Mouse (Mus musculus): ENCODE data around the gene Lyar. TPM values are rescaled to one million over a fixed set of nuclear protein-coding genes. Genes with fewer than 3 reads are reported as not detected.

The Lyar gene
- polyA plus RNA-seq, 1 experiment: 113 TPM

DNA sequence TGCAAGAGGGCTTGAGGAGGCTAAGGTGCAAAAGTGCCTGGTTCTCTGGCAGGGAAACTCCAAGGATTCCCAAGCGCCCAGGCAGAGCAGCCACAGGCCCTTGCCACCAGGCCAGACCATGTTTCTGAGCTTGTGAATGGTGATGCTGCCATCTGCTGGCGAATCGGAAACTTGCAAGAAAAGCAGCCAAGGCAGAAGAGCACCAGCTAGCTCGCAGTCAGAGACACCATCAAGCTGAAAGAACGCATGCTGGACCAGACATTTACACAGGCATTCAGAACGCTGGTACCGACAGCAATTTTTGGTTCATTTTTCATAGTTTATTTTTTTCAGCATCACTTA is 22.8 kb upstream of the Lyar start:
- peaks cover 39% of the 10 kb centered on the region for H3K36me3 ChIP-seq (replicated peaks; ENCODE audit: low read length)
- no peak overlapping the region for H3K4me3 ChIP-seq (replicated peaks)
- TF ChIP-seq GATA1 (IDR thresholded peaks at IDR 0.05; ENCODE audit: borderline replicate concordance, low read length): no peak
- no peak for TF ChIP-seq FLI1 (IDR thresholded peaks at IDR 0.05; ENCODE audit: low read length)
- H3K4me1 ChIP-seq: peaks cover 8% of the 10 kb centered on the region; the same call in 1 of the 2 replicates
- no peaks in the 10 kb centered on the region for H3K9me3 ChIP-seq
- H3K27me3 ChIP-seq (replicated peaks): peaks cover 14% of the 10 kb centered on the region

DNA sequence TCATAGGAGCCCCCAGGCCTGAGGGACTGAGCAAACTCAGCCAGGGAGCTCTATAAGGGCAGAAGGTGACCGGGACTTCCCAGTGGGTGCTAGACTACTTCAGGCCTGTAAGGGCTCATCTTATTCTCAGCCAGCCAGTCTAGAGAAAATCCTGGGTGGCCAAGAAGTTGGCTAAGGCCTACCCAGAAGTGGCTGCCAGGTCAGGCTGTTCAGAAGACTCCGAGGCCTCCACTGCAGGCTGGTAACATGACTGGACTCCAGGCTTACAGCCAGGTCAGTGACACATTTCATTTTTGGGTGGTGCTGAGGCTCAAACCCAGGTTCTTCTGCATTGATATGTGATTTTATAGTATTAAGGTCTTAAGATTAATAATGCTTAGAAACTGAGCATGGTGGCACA is 20.6 kb upstream of the Lyar start:
- Histone ChIP-seq H3K4me1 (peaks cover 6% of the 10 kb centered on the region), H3K9me3 (no peaks in the 10 kb centered on the region), H3K4me3 (replicated peaks) (no peak overlapping the region), H3K36me3 (replicated peaks; ENCODE audit: low read length) (peaks cover 60% of the 10 kb centered on the region), H3K27me3 (replicated peaks) (peaks cover 7% of the 10 kb centered on the region)
- TF ChIP-seq FLI1 (IDR thresholded peaks at IDR 0.05; ENCODE audit: low read length) (no peak), GATA1 (IDR thresholded peaks at IDR 0.05; ENCODE audit: borderline replicate concordance, low read length) (no peak)

DNA sequence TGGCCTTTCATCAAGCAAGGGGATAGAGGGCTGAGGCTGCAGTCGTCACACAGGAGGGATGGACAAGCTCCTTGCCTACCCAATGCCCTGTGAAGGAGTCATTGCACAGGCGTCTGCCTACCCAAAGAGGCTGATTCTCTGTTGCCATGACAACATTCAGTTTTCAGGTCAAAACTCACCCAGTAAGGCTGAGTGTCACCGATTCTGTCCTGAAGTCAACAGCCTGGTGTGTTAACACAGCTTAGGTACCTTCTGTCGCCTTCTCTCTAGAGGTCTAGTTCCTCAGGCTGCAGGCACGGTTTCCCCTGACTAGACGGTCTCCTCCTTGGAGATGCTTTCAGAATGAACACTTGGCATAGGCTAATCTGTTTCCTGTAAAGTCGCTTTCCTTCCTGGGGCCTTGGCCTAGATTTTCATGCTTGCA is 15.0 kb upstream of the Lyar start:
- Histone ChIP-seq H3K36me3 (replicated peaks; ENCODE audit: low read length) (peaks cover 91% of the 10 kb centered on the region), H3K4me3 (replicated peaks) (no peak overlapping the region), H3K27me3 (replicated peaks) (no peaks in the 10 kb centered on the region), H3K9me3 (no peaks in the 10 kb centered on the region), H3K4me1 (peaks cover 54% of the 10 kb centered on the region)
- TF ChIP-seq FLI1 (IDR thresholded peaks at IDR 0.05; ENCODE audit: low read length) (no peak), GATA1 (IDR thresholded peaks at IDR 0.05; ENCODE audit: borderline replicate concordance, low read length) (no peak)

DNA sequence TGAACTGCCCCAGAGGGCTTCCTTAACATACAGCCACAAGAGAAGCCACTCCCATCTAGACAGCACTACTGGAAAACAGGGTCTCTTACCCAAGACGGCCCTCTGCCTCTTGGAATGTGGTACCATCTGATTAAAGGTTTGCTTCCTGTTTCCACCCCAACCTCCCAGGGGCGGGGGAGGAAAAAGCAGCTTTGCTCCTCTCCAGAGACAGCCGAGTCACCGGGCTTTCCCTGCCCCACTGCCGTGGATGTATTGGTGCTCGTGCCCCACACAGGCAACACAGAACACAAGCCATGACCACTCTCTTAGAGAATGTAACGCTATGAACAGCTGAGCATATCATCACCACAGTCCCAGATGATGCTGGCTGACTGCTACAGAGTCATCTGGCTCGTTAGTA is 11.3 kb upstream of the Lyar start:
- Histone ChIP-seq H3K36me3 (replicated peaks; ENCODE audit: low read length) (peaks cover 89% of the 10 kb centered on the region), H3K4me3 (replicated peaks) (peak overlapping the region; percentile 82), H3K27me3 (replicated peaks) (no peaks in the 10 kb centered on the region), H3K4me1 (peaks cover 87% of the 10 kb centered on the region), H3K9me3 (no peaks in the 10 kb centered on the region)
- TF ChIP-seq FLI1 (IDR thresholded peaks at IDR 0.05; ENCODE audit: low read length) (no peak), GATA1 (IDR thresholded peaks at IDR 0.05; ENCODE audit: borderline replicate concordance, low read length) (no peak)

DNA sequence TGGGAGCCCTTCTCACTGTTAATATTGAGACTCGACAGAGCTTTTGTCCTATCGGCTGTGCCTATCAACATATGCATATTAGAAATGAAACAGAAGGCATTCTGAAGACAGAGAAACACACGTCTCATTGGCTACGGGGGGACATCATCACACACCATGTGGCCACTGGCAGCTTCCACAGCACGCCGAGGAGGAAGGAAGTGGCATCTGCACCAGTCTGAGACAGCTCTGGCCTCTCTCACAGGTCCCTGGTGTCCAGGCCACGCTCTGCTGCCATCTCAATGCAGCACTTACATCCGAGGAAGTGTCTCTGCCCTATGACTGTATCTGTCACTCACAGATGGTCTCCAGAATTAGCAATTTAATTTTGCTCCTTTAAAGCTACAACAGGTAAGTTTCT is 8.6 kb upstream of the Lyar start:
- TF ChIP-seq FLI1 (IDR thresholded peaks at IDR 0.05; ENCODE audit: low read length) (no peak), GATA1 (IDR thresholded peaks at IDR 0.05; ENCODE audit: borderline replicate concordance, low read length) (no peak)
- Histone ChIP-seq H3K9me3 (no peaks in the 10 kb centered on the region), H3K36me3 (replicated peaks; ENCODE audit: low read length) (peaks cover 90% of the 10 kb centered on the region), H3K4me3 (replicated peaks) (peak overlapping the region; percentile 82), H3K27me3 (replicated peaks) (no peaks in the 10 kb centered on the region), H3K4me1 (peaks cover 65% of the 10 kb centered on the region)

DNA sequence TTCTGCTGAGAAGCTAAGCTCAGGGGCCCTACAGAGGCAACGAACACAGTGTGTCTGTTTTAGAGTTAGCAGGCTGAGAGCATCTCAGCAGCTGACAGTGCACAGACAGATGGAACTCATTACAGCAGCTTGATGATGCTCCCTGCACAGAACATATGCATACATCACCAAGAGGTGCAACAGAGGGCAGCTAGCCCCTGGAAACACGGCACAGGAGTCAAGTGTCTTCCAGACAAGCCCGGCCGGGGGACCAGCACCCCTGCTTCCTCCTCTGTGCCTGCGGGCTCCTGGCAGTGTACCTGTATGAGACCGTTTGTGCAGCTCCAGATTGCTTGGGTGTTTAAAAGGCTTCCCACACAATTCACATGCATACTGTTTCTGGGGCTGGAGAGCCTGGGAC is 7.3 kb upstream of the Lyar start:
- Histone ChIP-seq H3K4me3 (replicated peaks) (no peak overlapping the region), H3K4me1 (peaks cover 69% of the 10 kb centered on the region), H3K36me3 (replicated peaks; ENCODE audit: low read length) (peaks cover 93% of the 10 kb centered on the region), H3K27me3 (replicated peaks) (no peaks in the 10 kb centered on the region), H3K9me3 (no peaks in the 10 kb centered on the region)
- no peak for TF ChIP-seq GATA1 (IDR thresholded peaks at IDR 0.05; ENCODE audit: borderline replicate concordance, low read length)
- no peak for TF ChIP-seq FLI1 (IDR thresholded peaks at IDR 0.05; ENCODE audit: low read length)

DNA sequence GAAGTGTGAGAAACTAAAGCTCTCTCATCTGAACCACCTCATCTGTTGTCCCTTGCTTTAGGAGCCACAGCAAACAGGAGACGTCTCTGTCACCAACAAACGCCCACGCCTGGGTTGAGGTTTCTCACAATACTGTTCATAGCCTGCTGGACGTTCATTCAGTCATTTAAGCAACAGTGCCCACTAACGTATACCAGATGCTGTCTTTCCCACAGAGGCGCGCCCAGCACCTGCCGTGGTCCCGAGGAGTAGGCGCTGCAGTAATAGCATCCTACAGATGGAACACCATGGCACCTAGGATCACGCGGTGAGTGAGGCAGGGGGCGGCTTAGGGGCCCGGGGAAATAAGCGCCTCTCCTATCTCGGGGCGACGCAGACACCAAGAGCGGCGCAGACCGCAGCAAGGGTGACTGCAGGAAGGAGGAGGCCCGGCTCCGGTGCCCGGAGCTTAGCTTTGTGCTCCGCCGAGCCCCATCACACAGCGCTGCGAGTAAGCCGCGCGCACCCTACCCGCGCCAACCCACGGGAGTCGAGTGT is 431 bp upstream of the Lyar start:
- no peaks in the 10 kb centered on the region for H3K27me3 ChIP-seq (replicated peaks)
- no peaks in the 10 kb centered on the region for H3K9me3 ChIP-seq
- H3K4me3 ChIP-seq (replicated peaks): peak overlapping the region; percentile 92
- H3K4me1 ChIP-seq: peaks cover 53% of the 10 kb centered on the region
- H3K36me3 ChIP-seq (replicated peaks; ENCODE audit: low read length): peaks cover 57% of the 10 kb centered on the region
- no peak for TF ChIP-seq GATA1 (IDR thresholded peaks at IDR 0.05; ENCODE audit: borderline replicate concordance, low read length)
- no peak for TF ChIP-seq FLI1 (IDR thresholded peaks at IDR 0.05; ENCODE audit: low read length)

DNA sequence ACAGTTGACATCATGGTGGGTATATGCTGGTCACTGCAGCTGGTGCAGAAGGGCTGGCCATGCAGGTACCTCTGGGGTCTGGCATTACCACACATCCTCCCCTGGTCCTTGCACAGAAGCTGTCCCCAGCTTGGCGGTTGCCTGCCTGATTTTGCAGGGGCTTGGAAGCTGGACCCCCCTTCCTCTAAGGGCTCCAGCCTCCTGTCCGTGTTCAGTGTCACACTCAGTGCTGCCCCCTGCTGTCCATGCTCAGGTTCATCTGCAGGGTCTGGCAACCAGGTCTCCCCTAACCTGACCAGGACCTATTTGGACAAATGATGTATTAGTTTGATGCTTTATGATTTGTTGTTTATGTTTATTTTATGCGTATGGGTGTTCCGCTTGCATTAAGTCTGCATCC is 15.2 kb downstream of the Lyar start:
- no peak overlapping the region for H3K4me3 ChIP-seq (replicated peaks)
- 0 out of 2 replicates have a peak, but pooled peaks cover 3% of the 10 kb centered on the region for H3K4me1 ChIP-seq
- peaks cover 9% of the 10 kb centered on the region for H3K27me3 ChIP-seq (replicated peaks)
- TF ChIP-seq FLI1 (IDR thresholded peaks at IDR 0.05; ENCODE audit: low read length): no peak
- TF ChIP-seq GATA1 (IDR thresholded peaks at IDR 0.05; ENCODE audit: borderline replicate concordance, low read length): no peak
- H3K9me3 ChIP-seq: peaks cover 5% of the 10 kb centered on the region
- H3K36me3 ChIP-seq (replicated peaks; ENCODE audit: low read length): peaks cover 57% of the 10 kb centered on the region

DNA sequence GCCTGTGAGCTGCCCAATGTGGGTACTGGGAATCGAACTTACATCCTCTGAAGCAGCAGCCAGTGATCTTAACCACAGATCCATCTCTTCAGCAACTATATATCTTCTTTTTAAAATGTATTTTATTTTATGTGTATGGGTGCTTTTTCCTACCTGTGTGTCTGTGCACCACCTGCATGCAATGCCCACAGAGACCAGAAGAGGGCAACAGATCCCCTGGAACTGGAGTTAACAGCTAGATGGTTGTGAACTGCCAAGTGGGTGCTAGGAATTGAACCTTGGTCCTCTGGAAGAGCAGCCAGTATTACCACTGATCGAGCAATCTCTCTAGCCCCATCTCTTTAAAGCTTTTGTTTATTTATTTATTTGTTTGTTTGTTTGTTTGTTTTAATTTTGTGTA is 16.4 kb downstream of the Lyar start:
- Histone ChIP-seq H3K9me3 (peaks cover 5% of the 10 kb centered on the region), H3K4me1 (0 out of 2 replicates have a peak, but pooled peaks cover 3% of the 10 kb centered on the region), H3K4me3 (replicated peaks) (no peak overlapping the region), H3K27me3 (replicated peaks) (peaks cover 20% of the 10 kb centered on the region), H3K36me3 (replicated peaks; ENCODE audit: low read length) (peaks cover 45% of the 10 kb centered on the region)
- no peak for TF ChIP-seq GATA1 (IDR thresholded peaks at IDR 0.05; ENCODE audit: borderline replicate concordance, low read length)
- TF ChIP-seq FLI1 (IDR thresholded peaks at IDR 0.05; ENCODE audit: low read length): no peak

DNA sequence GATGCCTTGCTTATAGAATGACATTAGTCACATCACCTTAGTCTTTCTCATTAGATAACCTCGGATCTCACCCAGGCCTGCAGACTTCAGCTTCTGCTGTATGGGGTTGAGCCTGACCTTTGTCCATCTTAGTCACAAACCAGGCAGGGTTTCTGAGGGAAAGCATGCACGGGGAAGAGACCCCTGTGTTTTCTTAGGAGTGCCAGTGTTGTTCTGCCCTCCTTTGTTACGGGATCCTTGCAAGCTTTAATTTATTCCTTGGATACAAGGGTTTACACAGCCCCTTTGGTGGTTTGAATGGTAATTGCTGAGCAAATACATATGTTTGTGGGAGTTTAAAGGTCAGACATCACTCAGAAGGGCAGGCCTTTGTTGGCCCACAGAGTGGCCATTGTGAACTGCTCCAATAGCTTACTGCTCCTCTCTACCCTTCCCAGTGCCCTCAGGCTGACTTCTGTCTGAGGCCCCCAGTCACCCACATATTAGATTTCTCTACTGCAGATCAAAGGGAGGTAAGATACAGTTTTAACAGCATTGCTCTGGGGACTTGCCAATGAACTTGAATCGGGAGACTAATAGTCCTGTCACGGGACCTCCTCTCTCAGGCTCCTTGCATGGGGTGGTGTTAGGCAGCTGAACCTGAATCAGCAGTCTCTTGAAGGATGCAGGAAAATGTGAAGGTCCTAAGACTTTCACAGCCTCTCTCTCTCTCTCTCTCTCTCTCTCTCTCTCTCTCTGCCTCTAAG is 20.6 kb downstream of the Lyar start:
- Histone ChIP-seq H3K9me3 (peaks cover 5% of the 10 kb centered on the region), H3K27me3 (replicated peaks) (peaks cover 40% of the 10 kb centered on the region), H3K36me3 (replicated peaks; ENCODE audit: low read length) (peaks cover 4% of the 10 kb centered on the region), H3K4me1 (no peaks in the 10 kb centered on the region), H3K4me3 (replicated peaks) (no peak overlapping the region)
- TF ChIP-seq FLI1 (IDR thresholded peaks at IDR 0.05; ENCODE audit: low read length) (no peak), GATA1 (IDR thresholded peaks at IDR 0.05; ENCODE audit: borderline replicate concordance, low read length) (no peak)
